Mouse (Mus musculus): Measurements from ENCODE around the gene Prss21. TPM values are rescaled to one million over a fixed set of nuclear protein-coding genes. Genes with fewer than 3 reads are reported as not detected.
"Not testable (repeated sequence)": the region's sequence is repeated elsewhere in the genome, so short reads cannot be mapped to it uniquely, and the experiment has no call there.

The Prss21 gene
- polyA plus RNA-seq, 2 experiments from 2014 or later, result not detected

DNA sequence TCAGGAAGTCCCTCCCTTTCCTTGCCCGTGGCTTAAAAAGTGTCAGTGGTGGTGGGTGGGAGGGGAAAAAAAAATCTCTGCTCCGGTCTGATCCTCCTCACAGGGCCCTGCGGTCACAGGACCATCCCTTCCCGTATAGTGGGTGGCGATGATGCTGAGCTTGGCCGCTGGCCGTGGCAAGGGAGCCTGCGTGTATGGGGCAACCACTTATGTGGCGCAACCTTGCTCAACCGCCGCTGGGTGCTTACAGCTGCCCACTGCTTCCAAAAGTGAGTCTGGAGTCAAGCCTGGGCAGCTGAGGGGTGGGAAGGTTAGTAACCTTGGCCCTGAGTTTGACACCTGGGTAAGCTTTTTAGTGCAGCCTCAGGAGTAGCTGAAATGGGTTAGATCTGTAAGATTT, 657 bp downstream of the Prss21 start:
- ATAC-seq, result no peak

GRCm38 (mm10) chr17:23873884-23874856, 6.3 kb downstream of the Prss21 start:
- no peak for ATAC-seq

GRCm38 (mm10) chr17:23876741-23877140, 8.9 kb downstream of the Prss21 start:
- no peak for ATAC-seq

DNA sequence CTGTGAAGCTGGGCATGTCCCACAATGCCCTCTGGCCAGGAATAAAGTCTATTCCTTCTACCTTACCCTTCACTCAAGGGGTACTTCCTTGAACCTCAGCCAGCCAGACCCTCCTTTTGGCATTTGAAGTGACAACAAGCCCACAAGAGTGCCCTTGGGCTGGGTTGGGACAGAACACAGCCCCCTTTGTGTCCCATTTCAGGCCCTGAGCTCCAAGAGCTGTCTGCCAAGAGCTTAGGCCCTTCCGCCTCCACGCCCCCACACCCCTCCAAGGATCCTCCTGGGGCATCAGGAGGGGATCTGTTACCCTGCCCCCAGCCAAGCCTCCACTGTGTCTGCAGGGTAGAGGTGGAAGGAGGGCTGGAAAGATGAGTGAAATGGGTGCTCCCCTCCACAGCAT, 9.3 kb downstream of the Prss21 start:
- ATAC-seq, result no peak

DNA sequence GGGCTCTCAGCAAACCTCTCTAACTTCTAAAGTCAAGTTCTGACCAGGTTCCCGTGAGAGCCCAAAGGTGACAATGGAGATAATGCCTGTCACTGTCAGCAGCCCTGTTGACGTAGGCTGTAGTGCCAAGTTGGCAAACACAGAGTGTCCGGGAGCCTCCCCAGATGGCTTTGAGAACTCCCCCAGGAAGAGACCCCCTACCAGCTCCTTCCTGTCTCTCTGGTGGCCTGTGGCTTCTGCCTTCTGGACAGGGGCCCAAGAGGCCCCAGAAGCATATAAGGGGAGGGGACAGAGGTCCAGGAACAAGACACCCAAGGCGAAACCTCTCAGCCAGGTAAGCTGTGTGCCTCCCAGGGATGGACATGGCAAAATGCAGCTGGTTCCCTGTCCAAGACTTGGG, 12.7 kb downstream of the Prss21 start, which contains the start of the genes Dcpp1 and Dcpp2:
TSS of gene Dcpp1 (plus strand) at position 301 of the 400 bp plus-strand sequence.
TSS of gene Dcpp2 (plus strand) at position 305 of the 400 bp plus-strand sequence.
- ATAC-seq, result not testable (repeated sequence)

DNA sequence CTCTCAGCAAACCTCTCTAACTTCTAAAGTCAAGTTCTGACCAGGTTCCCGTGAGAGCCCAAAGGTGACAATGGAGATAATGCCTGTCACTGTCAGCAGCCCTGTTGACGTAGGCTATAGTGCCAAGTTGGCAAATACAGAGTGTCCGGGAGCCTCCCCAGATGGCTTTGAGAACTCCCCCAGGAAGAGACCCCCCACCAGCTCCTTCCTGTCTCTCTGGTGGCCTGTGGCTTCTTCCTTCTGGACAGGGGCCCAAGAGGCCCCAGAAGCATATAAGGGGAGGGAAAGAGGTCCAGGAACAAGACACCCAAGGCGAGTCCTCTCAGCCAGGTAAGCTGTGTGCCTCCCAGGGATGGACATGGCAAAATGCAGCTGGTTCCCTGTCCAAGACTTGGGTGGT, 49.3 kb downstream of the Prss21 start, which contains the start of gene Dcpp3:
TSS of gene Dcpp3 (plus strand) at position 301 of the 400 bp plus-strand sequence.
- ATAC-seq, result not testable (repeated sequence)

Other genes starting within 250 kb of the Prss21 start
- gene Mmp25, start 222.8 kb upstream of the Prss21 start, polyA plus RNA-seq (2017; shearing (Covaris generic)), result 1 to 10 TPM in 1 of 2 experiments, under 1 TPM in 1; 0.42 to 1.6 TPM
- gene Bicdl2, start 207.6 kb upstream of the Prss21 start, polyA plus RNA-seq (2017; shearing (Covaris generic)), result under 1 TPM; 0.22 to 0.66 TPM
- 10 to 100 TPM; 71.5 to 72.4 TPM for gene Hcfc1r1, start 194.5 kb upstream of the Prss21 start, polyA plus RNA-seq (2017; shearing (Covaris generic))
- 10 to 100 TPM; 26.1 to 43.6 TPM for gene Thoc6, start 194.2 kb upstream of the Prss21 start, polyA plus RNA-seq (2017; shearing (Covaris generic))
- 1 to 10 TPM; 5.3 to 6.2 TPM for gene Tnfrsf12a, start 190.6 kb upstream of the Prss21 start, polyA plus RNA-seq (2017; shearing (Covaris generic))
- gene Cldn6, start 188.8 kb upstream of the Prss21 start, polyA plus RNA-seq (2017; shearing (Covaris generic)), result not detected
- not detected for gene Cldn9, start 184.0 kb upstream of the Prss21 start, polyA plus RNA-seq (2017; shearing (Covaris generic))
- under 1 TPM; 0.20 to 0.30 TPM for gene 1520401A03Rik, start 145.3 kb upstream of the Prss21 start, polyA plus RNA-seq (2017; shearing (Covaris generic))
- gene Pkmyt1, start 141.7 kb upstream of the Prss21 start, polyA plus RNA-seq (2017; shearing (Covaris generic)), result 10 to 100 TPM; 10.5 to 13.7 TPM
- 1 to 10 TPM; 2.0 to 2.5 TPM for gene Paqr4, start 127.2 kb upstream of the Prss21 start, polyA plus RNA-seq (2017; shearing (Covaris generic))
- 1 to 10 TPM; 1.8 to 2.4 TPM for gene Kremen2, start 122.2 kb upstream of the Prss21 start, polyA plus RNA-seq (2017; shearing (Covaris generic))
- gene Flywch1, start 96.5 kb upstream of the Prss21 start, polyA plus RNA-seq (2017; shearing (Covaris generic)), result 10 to 100 TPM; 15.1 to 21.4 TPM
- 1 to 10 TPM; 3.4 to 3.5 TPM for gene Flywch2, start 82.0 kb upstream of the Prss21 start, polyA plus RNA-seq (2017; shearing (Covaris generic))
- gene Srrm2, start 77.5 kb upstream of the Prss21 start, polyA plus RNA-seq (2017; shearing (Covaris generic)), result 100 to 1,000 TPM; 289 to 316 TPM
- gene Elob, start 38.9 kb upstream of the Prss21 start, polyA plus RNA-seq (2017; shearing (Covaris generic)), result 100 to 1,000 TPM; 600 to 664 TPM
- gene Prss33, start 32.0 kb upstream of the Prss21 start, polyA plus RNA-seq (2017; shearing (Covaris generic)), result not detected
- gene Prss32, start 24.2 kb upstream of the Prss21 start, polyA plus RNA-seq (2017; shearing (Covaris generic)), result not detected
- 1 to 10 TPM; 5.6 to 5.7 TPM for gene Prss41, start 23.9 kb upstream of the Prss21 start, polyA plus RNA-seq (2017; shearing (Covaris generic))
- not detected for gene Dcpp1, start 12.8 kb downstream of the Prss21 start, polyA plus RNA-seq (2017; shearing (Covaris generic))
- gene Dcpp2, start 12.8 kb downstream of the Prss21 start, polyA plus RNA-seq (2017; shearing (Covaris generic)), result not detected
- gene Dcpp3, start 49.4 kb downstream of the Prss21 start, polyA plus RNA-seq (2017; shearing (Covaris generic)), result not detected
- gene Sbp, start 73.6 kb downstream of the Prss21 start, polyA plus RNA-seq (2017; shearing (Covaris generic)), result not detected
- gene Sbpl, start 87.2 kb downstream of the Prss21 start, polyA plus RNA-seq (2017; shearing (Covaris generic)), result not detected
- gene Prss30, start 112.5 kb downstream of the Prss21 start, polyA plus RNA-seq (2017; shearing (Covaris generic)), result not detected
- not detected for gene Prss22, start 130.0 kb downstream of the Prss21 start, polyA plus RNA-seq (2017; shearing (Covaris generic))
- gene Prss27, start 170.1 kb downstream of the Prss21 start, polyA plus RNA-seq (2017; shearing (Covaris generic)), result not detected
- gene Kctd5, start 205.4 kb downstream of the Prss21 start, polyA plus RNA-seq (2017; shearing (Covaris generic)), result 1 to 10 TPM; 2.3 to 5.2 TPM